Mouse (Mus musculus): ENCODE measurements at regions not wholly inside any gene's neighbourhood (a gene's known extent, or its start where the extent isn't known, plus 50 kb on each side); places are given as distances from the start of the nearest gene placed in this dataset.

GRCm38 (mm10) chr3:4856571-4856970 lies 894.0 kb upstream of the Gm8797 start:
- TF ChIP-seq CTCF (conservative IDR thresholded peaks at IDR 0.05; ENCODE audit: insufficient read depth, insufficient read length, low read depth, low read length) (no peak), POLR2A (IDR thresholded peaks at IDR 0.05; ENCODE audit: low read depth, low read length) (no peak)

All from kidney, adult 2 months (tissue).